Mouse (Mus musculus) kidney, embryonic 16.5 days (tissue): Measurements from ENCODE around the gene Cyp2j6. TPM values are rescaled to one million over a fixed set of nuclear protein-coding genes. Genes with fewer than 3 reads are reported as not detected.

Experiments
- ATAC-seq: fragments of 200-750 bp; cut with Nextera tagmentation; 2 replicates; pipeline ENCODE4 v1.8.0; 2017; ENCODE audit warnings: moderate TSS enrichment; ENCODE audit not compliant: low FRiP score, low TSS enrichment
- H3K27ac ChIP-seq: fragments of 300-500 bp; sonication (generic); 2 replicates; pipeline ENCODE4 v1.5.1; 2014; ENCODE audit warnings: low read length
- H3K27me3 ChIP-seq: fragments of 300-500 bp; sonication (generic); 2 replicates; pipeline ENCODE4 v1.6.1; 2014; ENCODE audit warnings: low read length, control low read depth, mixed read lengths; ENCODE audit not compliant: insufficient read depth
- H3K36me3 ChIP-seq: fragments of 300-500 bp; sonication (generic); 2 replicates; pipeline ENCODE4 v1.6.1; 2014; ENCODE audit warnings: low read length, control low read depth, mixed read lengths; ENCODE audit not compliant: insufficient read depth
- H3K4me1 ChIP-seq: fragments of 300-500 bp; sonication (generic); 2 replicates; pipeline ENCODE4 v1.6.1; 2014; ENCODE audit warnings: low read length, control low read depth, mixed read lengths; ENCODE audit not compliant: insufficient read depth
- H3K4me2 ChIP-seq: fragments of 300-500 bp; sonication (generic); replicated peaks from 2 replicates; pipeline ENCODE4 v1.6.1; 2014; ENCODE audit warnings: low read depth, low read length
- H3K4me3 ChIP-seq: fragments of 300-500 bp; sonication (generic); 2 replicates; pipeline ENCODE4 v1.5.1; 2014; ENCODE audit warnings: mild to moderate bottlenecking, low read length
- H3K9ac ChIP-seq: fragments of 300-500 bp; sonication (generic); replicated peaks from 2 replicates; pipeline ENCODE4 v1.6.1; 2014; ENCODE audit warnings: low read length
- H3K9me3 ChIP-seq: fragments of 300-500 bp; sonication (generic); 2 replicates; pipeline ENCODE4 v1.6.1; 2016; ENCODE audit warnings: low read length, control low read depth
- WGBS: fragments of 180-500 bp; shearing (Covaris S2); extraction: QIAGEN DNeasy Blood & Tissue Kit; methylation state at CpG from one replicate; pipeline ENCODE4 v1.1.7; 2014; 5-methylcytosine and 5-hydroxymethylcytosine counted together
- polyA plus RNA-seq: library from polyadenylated mRNA; unstranded; fragments of >200 nt; fragmentation: Nextera tagmentation; extraction: Ambion mirVana; gene quantifications from 2 replicates; pipeline ENCODE4 v1.2.1, GENCODE M21; 2015

Cyp2j6 gene
- polyA plus RNA-seq, 1 experiment from 2014 or later, result 19.8 TPM

DNA sequence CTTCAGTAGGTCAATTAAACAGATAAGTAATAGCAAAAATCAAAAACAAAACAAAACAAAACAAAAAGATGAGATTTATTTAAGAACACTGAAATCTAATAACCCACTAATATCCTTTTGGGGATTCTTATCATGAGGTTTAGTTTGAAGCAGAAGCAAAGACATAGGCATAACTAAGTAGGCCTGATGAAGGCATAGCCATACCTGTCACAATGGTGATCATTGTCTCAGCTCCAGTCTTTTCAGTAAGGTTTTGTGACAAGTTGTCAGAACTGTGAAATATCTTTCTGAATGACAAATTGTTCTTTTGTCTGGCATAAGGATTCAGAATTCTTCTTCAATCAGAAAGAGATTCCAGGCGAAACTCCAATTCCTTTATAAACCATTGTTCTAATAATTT, 6.3 kb upstream of the Cyp2j6 start:
- Histone ChIP-seq H3K27me3 (no peaks in the 10 kb centered on the region), H3K9me3 (no peaks in the 10 kb centered on the region), H3K9ac (no peak overlapping the region), H3K4me3 (no peak overlapping the region), H3K4me1 (no peaks in the 10 kb centered on the region), H3K27ac (no peak overlapping the region), H3K4me2 (no peak overlapping the region), H3K36me3 (no peaks in the 10 kb centered on the region)
- ATAC-seq, result no peak
- WGBS, result 93% methylated on average over 1 of the region's 1 CpGs

DNA sequence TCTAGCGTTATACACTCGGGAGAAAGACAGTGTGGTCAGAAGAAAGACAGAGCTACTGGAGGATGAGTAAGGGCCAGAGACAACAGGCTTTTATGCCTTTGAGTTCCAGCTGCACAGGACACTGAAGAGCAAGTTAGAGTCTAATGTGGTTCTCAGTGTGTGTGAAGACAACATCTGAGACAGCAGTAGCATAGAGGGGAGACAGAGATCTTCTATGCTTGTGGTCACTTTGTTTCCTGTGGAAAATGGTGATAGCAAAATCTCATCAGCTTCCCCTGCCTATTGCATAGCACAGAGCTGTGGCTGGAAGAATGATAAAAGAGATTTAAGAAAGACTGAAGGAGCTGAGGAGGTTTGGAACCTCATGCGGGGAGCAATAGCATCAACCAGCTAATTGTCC, 1.8 kb downstream of the Cyp2j6 start:
- H3K4me2 ChIP-seq, result peak overlapping the region; percentile 28
- H3K36me3 ChIP-seq, result no peaks in the 10 kb centered on the region
- 0 out of 2 replicates have a peak overlapping the region, but pooled peaks have one; percentile 3 for H3K4me3 ChIP-seq
- no peaks in the 10 kb centered on the region for H3K27me3 ChIP-seq
- 0 out of 2 replicates have a peak, but pooled peaks cover 12% of the 10 kb centered on the region for H3K4me1 ChIP-seq
- no peak for ATAC-seq
- 89% methylated on average over 3 of the region's 3 CpGs for WGBS
- no peaks in the 10 kb centered on the region for H3K9me3 ChIP-seq
- H3K27ac ChIP-seq, result no peak overlapping the region
- no peak overlapping the region for H3K9ac ChIP-seq

DNA sequence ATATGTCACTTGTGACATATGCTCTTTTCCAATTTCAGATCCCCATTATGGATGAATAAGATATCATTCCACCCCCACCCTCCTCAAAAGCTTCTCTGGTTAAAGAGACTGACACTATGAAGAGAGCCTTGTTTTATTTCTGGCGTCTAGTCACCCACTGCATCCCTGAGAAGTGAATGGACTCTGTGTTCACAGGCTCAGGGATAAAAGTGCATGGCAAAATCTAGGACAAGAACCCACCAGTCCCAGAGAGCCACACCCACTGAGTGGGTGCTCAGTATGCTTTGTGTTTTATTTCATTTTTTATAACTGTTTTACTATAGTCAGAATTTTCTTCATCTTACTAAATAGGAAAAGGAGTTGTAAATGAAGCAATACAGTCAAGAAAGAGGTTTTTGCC, 7.5 kb downstream of the Cyp2j6 start:
- Histone ChIP-seq H3K4me3 (no peak overlapping the region), H3K27ac (no peak overlapping the region), H3K9ac (no peak overlapping the region), H3K27me3 (no peaks in the 10 kb centered on the region), H3K4me2 (no peak overlapping the region), H3K9me3 (no peaks in the 10 kb centered on the region), H3K36me3 (no peaks in the 10 kb centered on the region), H3K4me1 (0 out of 2 replicates have a peak, but pooled peaks cover under 1% of the 10 kb centered on the region)
- WGBS, result 75% methylated on average over 1 of the region's 1 CpGs
- no peak for ATAC-seq

DNA sequence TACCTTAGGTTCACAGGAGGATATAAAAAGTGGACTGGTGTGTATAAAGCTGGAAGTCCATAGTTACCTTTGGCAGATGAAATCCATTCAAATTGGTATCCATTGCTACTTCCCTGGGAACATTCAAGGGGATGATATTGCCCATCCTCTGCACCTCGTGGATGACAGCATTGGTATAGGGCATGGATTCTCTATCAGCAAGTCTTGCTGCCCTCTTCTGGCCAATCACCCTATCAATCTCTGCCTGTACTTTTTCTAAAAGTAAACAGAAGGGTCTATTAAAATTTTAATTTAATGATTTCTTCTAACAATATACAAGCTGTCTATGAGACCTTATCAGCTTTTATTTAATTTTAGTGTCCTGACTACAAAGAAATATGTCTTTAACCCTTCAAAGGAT, 27.7 kb downstream of the Cyp2j6 start:
- H3K9ac ChIP-seq, result no peak overlapping the region
- no peak overlapping the region for H3K4me3 ChIP-seq
- 0 out of 2 replicates have a peak, but pooled peaks cover 4% of the 10 kb centered on the region for H3K36me3 ChIP-seq
- no peaks in the 10 kb centered on the region for H3K4me1 ChIP-seq
- H3K4me2 ChIP-seq, result no peak overlapping the region
- 12% methylated on average over 1 of the region's 1 CpGs for WGBS
- ATAC-seq, result no peak
- no peaks in the 10 kb centered on the region for H3K9me3 ChIP-seq
- no peaks in the 10 kb centered on the region for H3K27me3 ChIP-seq
- no peak overlapping the region for H3K27ac ChIP-seq

DNA sequence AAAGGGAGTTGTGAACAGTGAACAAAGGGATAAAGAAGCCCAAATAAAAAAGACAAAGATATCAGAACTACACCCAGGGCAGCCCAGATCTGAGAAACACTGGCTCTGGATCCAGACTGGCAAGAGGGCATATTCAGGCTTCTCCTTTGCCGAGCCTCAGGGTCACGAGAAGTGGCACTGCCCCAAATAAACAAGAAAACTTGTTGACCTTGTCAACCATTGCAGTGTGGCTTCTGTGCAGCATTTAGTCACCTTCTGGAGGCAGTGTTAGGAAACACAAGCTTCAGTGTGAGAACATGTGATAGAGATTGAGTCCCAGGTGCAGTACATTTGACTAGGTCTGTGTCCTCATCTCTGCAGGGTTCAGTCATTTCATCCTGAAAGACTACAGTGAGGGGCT, 31.2 kb downstream of the Cyp2j6 start:
- Histone ChIP-seq H3K4me1 (no peaks in the 10 kb centered on the region), H3K4me3 (no peak overlapping the region), H3K27ac (no peak overlapping the region), H3K36me3 (peaks cover 7% of the 10 kb centered on the region; the same call in 1 of the 2 replicates), H3K4me2 (no peak overlapping the region), H3K9ac (no peak overlapping the region), H3K9me3 (no peaks in the 10 kb centered on the region), H3K27me3 (no peaks in the 10 kb centered on the region)
- no peak for ATAC-seq
- WGBS, result 87% methylated on average over 2 of the region's 2 CpGs

DNA sequence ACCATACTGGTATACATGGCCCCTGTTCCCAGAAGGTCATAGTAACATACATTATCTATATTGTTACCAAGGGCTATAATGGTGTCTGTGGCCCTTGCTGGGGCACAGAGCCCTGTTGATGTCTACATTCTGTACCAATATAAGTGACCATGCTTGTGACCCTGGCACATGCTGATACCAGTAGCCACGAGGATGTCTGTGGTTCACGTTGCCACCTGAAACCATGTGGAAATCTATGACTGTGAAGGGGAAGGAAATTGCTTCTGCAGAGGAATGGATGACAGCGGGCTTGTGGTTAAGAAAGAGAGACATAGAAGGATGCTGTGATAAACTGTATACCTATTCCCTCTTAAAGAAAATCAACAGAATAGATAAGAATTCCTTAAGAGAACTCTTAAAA, 43.4 kb downstream of the Cyp2j6 start:
- Histone ChIP-seq H3K9ac (no peak overlapping the region), H3K4me1 (no peaks in the 10 kb centered on the region), H3K36me3 (no peaks in the 10 kb centered on the region), H3K4me3 (no peak overlapping the region), H3K27ac (no peak overlapping the region), H3K4me2 (no peak overlapping the region), H3K9me3 (no peaks in the 10 kb centered on the region), H3K27me3 (no peaks in the 10 kb centered on the region)
- ATAC-seq, result no peak
- WGBS, result 87% methylated on average over 3 of the region's 3 CpGs

DNA sequence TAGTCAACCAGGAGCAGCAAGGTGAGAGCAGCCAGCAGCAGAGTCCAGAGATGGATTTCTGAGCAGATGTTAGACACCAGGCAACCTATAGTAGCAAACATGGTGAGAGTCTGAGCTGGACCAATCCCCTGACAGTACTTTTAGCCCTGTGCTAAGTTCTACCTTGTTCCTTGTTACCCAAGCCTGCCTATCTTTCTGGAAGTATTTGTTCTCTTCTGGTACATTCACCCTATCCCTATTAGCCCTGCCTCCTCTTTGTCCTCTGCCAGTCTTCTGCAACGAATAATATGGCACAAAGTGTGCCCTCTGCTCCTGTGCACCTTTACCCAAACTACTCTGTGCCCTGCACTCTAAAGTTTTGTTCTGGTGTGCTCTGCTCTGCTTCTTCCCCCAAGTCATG, 46.2 kb downstream of the Cyp2j6 start, which contains the start of gene Cyp2j8:
Gene Cyp2j8 (minus strand): TSS at position 101 of the 400 bp plus-strand sequence.
- Histone ChIP-seq H3K4me3 (no peak within 1 kb of the TSS), H3K4me2 (no peak within 1 kb of the TSS), H3K9me3 (no peaks in the 10 kb centered on the region), H3K27ac (no peak within 1 kb of the TSS), H3K9ac (no peak within 1 kb of the TSS), H3K27me3 (no peaks in the 10 kb centered on the region), H3K4me1 (no peaks in the 10 kb centered on the region), H3K36me3 (no peaks in the 10 kb centered on the region)
- 86% methylated on average over 1 of the region's 1 CpGs for WGBS
- ATAC-seq, result no peak

Other genes starting within 250 kb of the Cyp2j6 start
- 6.8 and 8.2 TPM in 2 replicates for gene Cyp2j11, start 205.0 kb downstream of the Cyp2j6 start, polyA plus RNA-seq
- not detected in 2 replicates for gene Cyp2j8, start 46.3 kb downstream of the Cyp2j6 start, polyA plus RNA-seq
- gene Cyp2j9, start 37.9 kb upstream of the Cyp2j6 start, polyA plus RNA-seq, result 3.9 and 4.6 TPM in 2 replicates
- 19.8 and 28.2 TPM in 2 replicates for gene Cyp2j5, start 110.5 kb upstream of the Cyp2j6 start, polyA plus RNA-seq
- gene Gm12695, start 231.5 kb upstream of the Cyp2j6 start, polyA plus RNA-seq, result not detected in 2 replicates